Mouse (Mus musculus) spleen, embryonic (tissue): Measurements from ENCODE around the gene Osm.

ENCODE experiments used
- CTCF ChIA-PET: fragments of 350-600 bp; sonication (Branson Sonifier 250); formaldehyde crosslinking; loops from one replicate; lab custom pipeline; 2022; lab: Charles Lee

The Osm gene

DNA sequence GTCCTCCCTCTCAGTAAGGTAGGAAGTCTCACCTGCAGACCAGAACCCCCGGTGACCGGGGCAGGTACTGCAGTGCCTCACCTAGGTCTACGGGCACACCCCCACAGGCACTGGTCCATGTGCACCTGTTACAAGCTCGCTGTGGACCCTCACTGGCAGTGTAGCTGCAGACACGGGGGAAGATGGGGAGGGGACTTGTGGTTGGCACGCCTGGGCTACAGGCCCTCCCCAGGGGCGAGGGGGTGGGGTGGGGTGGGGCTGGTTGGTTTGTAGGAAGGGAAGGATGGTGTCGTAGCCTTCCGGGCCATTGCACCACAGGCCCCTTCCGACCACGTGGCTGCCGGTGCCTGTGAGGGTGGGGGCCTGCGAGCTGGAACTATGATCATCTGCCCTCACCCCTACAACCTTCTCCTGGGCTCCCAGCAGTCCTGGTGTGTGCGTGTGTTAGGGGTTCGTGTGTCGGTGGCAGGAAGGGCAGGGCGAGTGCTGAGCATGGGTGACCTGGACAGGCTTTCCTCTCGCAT is 1.2 kb downstream of the Osm start:
- CTCF ChIA-PET, result no interaction called here

- CTCF ChIA-PET, result no interaction called here
Observed at GRCm38 (mm10) chr11:4238167-4238566, 1.9 kb downstream of the Osm start.

DNA sequence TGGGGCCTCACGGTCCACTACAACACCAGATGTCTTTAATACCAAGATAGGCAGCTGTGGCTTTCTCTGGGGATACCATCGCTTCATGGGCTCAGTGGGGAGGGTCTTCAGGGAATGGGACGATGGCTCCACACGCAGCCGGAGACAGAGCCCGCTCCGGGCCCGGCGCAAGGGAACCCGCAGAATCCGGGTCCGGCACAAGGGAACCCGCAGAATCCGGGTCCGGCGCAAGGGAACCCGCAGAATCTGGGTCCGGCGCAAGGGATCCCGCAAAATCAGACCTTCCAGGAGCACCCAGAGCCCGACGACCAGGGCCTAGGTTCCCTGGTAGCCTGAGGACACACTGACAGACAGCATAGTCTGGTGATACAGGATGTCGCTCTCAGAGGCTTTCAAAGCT is 3.5 kb downstream of the Osm start:
- CTCF ChIA-PET, result interaction anchor here (1.0 kb wide), 1 partner anchor 20 kb away, joined by 3 read pairs; no protein-coding TSS in a partner anchor

DNA sequence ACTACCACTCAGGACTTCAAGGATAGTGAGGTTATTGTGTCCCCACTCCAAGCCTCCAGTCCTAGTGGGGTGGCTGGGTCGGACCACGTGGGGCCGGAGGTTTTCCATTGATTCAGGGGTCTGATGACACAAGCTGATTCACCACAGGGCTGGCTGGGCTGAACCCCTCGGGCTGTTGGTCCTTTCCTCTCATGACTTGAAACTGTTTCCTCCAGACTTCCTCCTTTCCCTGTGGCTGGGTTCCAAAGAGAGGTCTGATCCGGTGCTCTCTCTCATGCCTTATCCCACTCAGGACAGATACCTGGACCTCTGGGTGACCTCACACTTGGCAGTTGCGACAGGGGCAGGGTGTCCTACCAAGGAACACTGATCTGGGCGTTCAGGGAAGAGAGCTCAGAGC is 3.9 kb downstream of the Osm start:
- CTCF ChIA-PET, result interaction anchor here (1.0 kb wide), 1 partner anchor 21 kb away, joined by 3 read pairs; no protein-coding TSS in a partner anchor

GRCm38 (mm10) chr11:4241180-4241579 is 5.0 kb downstream of the Osm start:
- CTCF ChIA-PET, result no interaction called here

- CTCF ChIA-PET, result interaction anchor here (0.7 kb wide), 1 partner anchor 25 kb away, joined by 5 read pairs; no protein-coding TSS in a partner anchor
Observed at GRCm38 (mm10) chr11:4246126-4246525, 9.9 kb downstream of the Osm start.

GRCm38 (mm10) chr11:4246623-4247022 is 10.4 kb downstream of the Osm start:
- CTCF ChIA-PET, result interaction anchor here (0.5 to 1.0 kb wide), 3 partner anchors 11 to 27 kb away, joined by 3 to 5 read pairs (median 3); partner anchors contain the start of gene Lif

DNA sequence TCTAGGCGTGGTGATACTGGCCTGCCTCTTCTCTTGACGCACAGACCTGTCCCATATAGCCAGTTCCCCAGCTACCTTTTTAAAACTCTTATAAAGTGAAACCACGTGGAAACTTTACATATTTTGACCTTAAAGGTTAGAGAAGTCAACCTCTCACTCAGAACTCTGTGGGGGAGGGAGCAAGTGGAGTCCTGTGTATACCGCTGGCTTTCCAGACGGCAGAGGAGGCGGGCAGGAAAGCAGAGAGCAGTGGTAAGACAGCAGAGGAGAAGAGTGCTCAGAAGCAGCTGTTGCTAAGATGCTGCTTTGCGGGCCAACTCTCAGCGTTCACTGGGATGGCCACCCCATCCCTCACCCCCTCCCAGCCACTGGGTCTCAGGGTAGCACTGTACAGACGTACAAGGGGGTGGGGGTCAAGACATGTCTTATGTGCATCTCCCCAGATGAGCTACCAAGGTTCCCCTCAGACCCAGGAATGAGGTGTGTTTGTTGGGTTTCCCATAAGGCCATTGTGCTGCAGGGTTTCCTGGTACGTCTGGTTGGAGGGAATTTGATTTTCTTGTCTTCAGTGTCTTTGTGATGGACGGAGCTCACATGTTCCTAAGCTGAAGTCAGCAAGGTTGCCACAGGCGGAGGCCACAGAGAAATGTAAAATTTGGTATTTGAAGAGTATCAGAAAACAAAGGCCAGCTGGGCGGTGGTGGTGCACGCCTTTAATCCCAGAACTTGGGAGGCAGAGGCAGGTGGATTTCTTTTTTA is 11.2 kb downstream of the Osm start:
- CTCF ChIA-PET, result interaction anchor here (0.5 to 1.0 kb wide), 3 partner anchors 10 to 28 kb away, joined by 3 read pairs; partner anchors contain the start of gene Lif

DNA sequence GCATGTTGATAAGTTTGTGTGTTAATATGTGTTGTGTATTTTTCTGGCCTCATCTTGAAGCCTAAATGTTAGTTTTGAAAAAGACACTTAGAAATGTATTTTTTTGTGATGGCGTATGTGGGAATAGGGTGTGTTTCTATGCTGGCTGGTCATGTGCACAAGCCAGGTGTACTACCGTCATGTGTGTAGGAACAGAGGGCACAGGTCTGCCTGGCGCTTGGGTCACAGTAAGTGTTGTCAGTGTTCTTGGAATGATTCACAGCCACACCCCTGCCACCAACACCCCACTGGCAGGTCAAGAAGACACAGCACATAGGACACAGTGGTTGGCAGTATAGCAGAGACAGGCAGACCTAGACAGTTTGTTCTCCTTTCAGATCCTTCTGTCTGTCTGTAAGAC is 12.9 kb downstream of the Osm start:
- CTCF ChIA-PET, result no interaction called here

DNA sequence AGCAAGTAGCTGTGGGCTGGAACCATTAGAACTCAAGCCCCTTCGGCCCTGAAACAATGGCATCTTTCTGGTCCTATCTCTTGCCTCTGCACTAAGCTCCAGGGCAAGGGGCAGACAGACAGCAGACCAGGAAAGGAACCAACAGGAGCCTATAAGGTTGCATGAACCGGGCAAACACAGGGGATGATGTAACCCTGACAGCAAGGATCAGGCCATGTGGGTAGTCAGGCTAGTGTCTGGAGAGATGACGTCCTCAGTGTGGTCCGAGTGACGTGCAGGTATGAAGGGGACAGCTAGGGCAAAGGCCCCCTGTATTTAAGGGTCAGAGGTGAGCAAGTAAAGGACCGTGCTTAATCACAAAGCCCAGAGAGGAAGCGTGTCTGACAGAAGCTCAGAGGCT is 14.1 kb downstream of the Osm start:
- CTCF ChIA-PET, result no interaction called here

DNA sequence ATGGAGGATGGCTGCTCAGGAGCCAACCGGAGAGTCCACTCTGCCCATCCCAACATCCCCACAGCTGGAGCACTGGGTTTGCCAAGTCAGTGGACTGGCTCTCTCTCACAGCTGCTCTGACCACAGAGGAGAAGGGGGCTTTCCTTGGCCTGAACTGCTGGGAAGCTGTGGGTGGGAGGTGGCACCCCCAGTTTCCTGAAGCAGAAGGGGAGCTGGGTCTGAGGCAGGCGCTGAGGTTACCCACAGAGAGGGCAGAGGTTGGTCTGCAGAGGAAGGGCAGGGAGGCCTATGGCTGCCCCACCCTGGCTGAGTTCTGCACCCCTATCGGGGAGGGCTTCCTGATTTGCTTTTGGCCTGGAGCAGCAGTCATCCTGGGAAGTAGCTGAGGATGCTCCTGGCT is 15.2 kb downstream of the Osm start:
- CTCF ChIA-PET, result interaction anchor here (0.7 to 0.9 kb wide), 2 partner anchors 32 to 55 kb away, joined by 3 to 4 read pairs; no protein-coding TSS in a partner anchor

GRCm38 (mm10) chr11:4252886-4253285 is 16.7 kb downstream of the Osm start:
- CTCF ChIA-PET, result interaction anchor here (1.0 kb wide), 1 partner anchor 119 kb away, joined by 3 read pairs; no protein-coding TSS in a partner anchor

DNA sequence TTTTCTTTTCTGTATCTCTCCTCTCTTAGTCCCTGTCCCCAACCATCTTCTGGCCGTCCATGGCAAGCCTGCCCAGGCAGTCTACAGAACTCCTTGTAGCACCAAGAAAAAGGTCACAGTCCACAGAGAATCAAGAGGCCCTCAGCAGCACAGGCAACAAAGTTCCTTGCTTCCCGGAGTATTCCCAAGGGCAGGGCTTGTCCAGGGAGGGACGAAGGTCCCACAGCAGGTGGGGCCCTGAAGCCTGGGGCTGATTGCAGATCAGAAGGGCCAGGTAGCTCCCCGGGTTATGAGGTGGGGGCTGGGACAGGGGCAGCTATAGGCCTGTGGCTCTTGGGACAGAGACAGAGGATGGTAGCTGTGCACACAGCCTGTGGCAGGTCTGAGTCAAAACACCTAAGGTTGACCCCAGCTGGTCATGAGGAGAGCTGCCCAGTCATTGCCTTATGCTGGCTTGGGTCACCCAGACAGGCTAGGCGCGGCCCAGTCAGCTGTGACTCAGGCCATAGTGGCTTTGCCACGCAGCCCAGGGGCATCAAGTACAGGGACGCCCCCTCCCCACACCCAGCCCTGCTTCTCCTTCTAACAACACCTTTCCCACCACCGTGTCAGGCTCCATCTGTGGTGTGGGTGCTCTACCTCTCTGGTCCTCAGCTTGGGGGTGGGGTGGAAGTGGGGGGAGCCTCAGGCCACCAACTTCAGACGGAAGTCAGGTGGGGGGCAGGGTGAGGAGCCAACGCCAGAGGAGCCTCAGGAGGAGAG is 20.8 kb downstream of the Osm start, which contains the start of gene Lif:
TSS of gene Lif (plus strand) at position 712 of the 762 bp plus-strand sequence.
- CTCF ChIA-PET, result interaction anchor here (1.1 kb wide), 1 partner anchor 10 kb away, joined by 3 read pairs; no protein-coding TSS in a partner anchor

DNA sequence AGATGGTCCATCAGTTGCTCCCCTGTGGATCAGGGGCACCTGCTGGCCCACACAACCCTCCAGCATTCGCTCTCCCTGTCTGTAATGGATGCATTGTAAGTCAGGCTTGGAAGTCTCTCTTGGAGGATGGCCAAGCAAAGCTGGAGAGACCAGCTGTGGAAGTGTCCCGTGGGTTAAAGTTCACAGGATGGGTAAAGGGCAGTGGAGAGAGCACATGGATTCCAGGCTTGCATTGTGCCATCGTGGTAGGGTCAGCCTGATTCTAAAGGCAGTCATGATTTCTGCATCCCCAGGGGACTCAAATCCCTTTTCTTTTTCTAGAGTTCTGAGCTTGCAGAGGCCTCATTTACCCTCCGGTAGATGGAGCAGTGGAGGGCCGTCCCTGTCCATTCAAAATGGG is 21.5 kb downstream of the Osm start:
- CTCF ChIA-PET, result interaction anchor here (1.1 to 1.7 kb wide), 3 partner anchors 11 to 193 kb away, joined by 3 to 15 read pairs (median 3); no protein-coding TSS in a partner anchor

GRCm38 (mm10) chr11:4258657-4259082 is 22.4 kb downstream of the Osm start:
- CTCF ChIA-PET, result interaction anchor here (0.6 to 1.9 kb wide), 6 partner anchors 11 to 192 kb away, joined by 3 to 15 read pairs (median 10); no protein-coding TSS in a partner anchor

GRCm38 (mm10) chr11:4260463-4261187 is 24.4 kb downstream of the Osm start:
- CTCF ChIA-PET, result interaction anchor here (0.6 to 1.9 kb wide), 11 partner anchors 39 to 1698 kb away, joined by 3 to 8 read pairs (median 4); no protein-coding TSS in a partner anchor

DNA sequence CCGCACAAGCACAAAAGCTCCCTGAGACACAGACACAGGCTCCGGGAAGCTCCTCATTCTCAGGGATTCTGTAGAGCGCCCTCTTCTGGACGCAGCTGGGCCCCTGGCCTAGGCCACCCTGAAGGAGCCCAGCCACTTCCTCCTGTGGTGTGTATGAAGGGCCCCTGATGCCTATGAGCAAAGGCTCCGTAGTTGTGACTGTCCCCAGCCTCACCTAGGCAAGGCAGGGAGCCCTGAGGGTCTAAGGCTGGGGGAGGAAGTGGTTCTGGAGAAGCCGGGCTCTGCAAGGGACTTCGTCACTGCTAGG is 24.9 kb downstream of the Osm start:
- CTCF ChIA-PET, result interaction anchor here (0.6 to 1.9 kb wide), 7 partner anchors 40 to 1697 kb away, joined by 3 to 8 read pairs (median 4); no protein-coding TSS in a partner anchor

GRCm38 (mm10) chr11:4261969-4262368 is 25.7 kb downstream of the Osm start:
- CTCF ChIA-PET, result no interaction called here

- CTCF ChIA-PET, result interaction anchor here (0.6 to 0.9 kb wide), 3 partner anchors 46 to 157 kb away, joined by 3 to 12 read pairs (median 6); no protein-coding TSS in a partner anchor
Observed at GRCm38 (mm10) chr11:4262847-4263246, 26.6 kb downstream of the Osm start.

- CTCF ChIA-PET, result interaction anchor here (0.6 to 0.9 kb wide), 2 partner anchors 47 to 156 kb away, joined by 3 to 12 read pairs; no protein-coding TSS in a partner anchor
Observed at GRCm38 (mm10) chr11:4263296-4263695, 27.1 kb downstream of the Osm start.

DNA sequence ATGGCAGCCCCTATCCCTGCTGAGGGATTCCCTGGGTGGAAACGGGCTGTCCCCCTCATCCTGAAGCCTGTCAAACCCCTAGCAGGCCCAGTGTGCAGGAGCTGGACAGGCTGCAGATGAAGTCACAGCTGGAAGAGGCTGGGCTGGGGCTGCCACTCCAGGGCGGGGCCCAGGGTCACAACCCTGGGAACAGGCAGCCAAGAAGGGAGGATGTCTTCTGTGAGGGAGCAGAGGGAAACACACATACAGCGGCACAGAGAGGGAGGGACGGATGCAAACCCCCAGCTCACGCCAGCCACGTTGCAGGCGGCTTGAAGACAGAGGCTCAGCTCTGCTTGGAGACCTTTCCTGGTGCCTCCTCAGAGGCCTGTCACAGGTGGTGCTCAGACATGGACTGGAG is 27.8 kb downstream of the Osm start:
- CTCF ChIA-PET, result no interaction called here
